In genomic region chr14:19823321-19824142, GRCm38 (mm10) we compare ENCODE assay signal across 8 mouse cellular contexts. TPM values are rescaled to one million over a fixed set of nuclear protein-coding genes. Genes with fewer than 3 reads are reported as not detected.
DNase-seq lines count a peak whose midpoint lies in the region; ATAC-seq lines count a peak whose summit lies in the region.

Gene Rtraf (minus strand): TSS chr14:19823824.

- H3K4me2 ChIP-seq in hindbrain, embryonic 16.5 days (ENCODE audit: low read length): peak within 1 kb of the TSS; percentile 90

- H3K27me3 ChIP-seq in hindbrain, embryonic 16.5 days (replicated peaks; ENCODE audit: control insufficient read depth, insufficient read depth, low read length): no peaks in the 10 kb centered on the region

- H3K4me3 ChIP-seq in hindbrain, embryonic 16.5 days (ENCODE audit: low read length): peak within 1 kb of the TSS; percentile 97
- peak within 1 kb of the TSS; percentile 89 for H3K4me3 ChIP-seq in macrophage (ENCODE audit: inconsistent target)

- under 1% methylated on average over 67 of the region's 80 CpGs for WGBS in hindbrain, embryonic 16.5 days
- WGBS in macrophage (ENCODE audit: missing documents): under 1% methylated on average over 71 of the region's 80 CpGs

- H3K9me3 ChIP-seq in hindbrain, embryonic 16.5 days (ENCODE audit: control insufficient read depth, low read length): no peaks in the 10 kb centered on the region

- peak; percentile 79 for DNase-seq in WW6 (ENCODE audit: low read depth, low spot score)
- peak; percentile 87 to 96 for DNase-seq in cerebellum, postnatal 4 days (ENCODE audit: low spot score in 2 of 2)
- DNase-seq in gastrocnemius, adult 18-20 months (ENCODE audit: low spot score): peak; percentile 93
- DNase-seq in left cerebral cortex, adult 18-20 months (ENCODE audit: low spot score in 2 of 2): peak; percentile 92 to 94
- peak; percentile 93 for DNase-seq in right cerebral cortex, adult 18-20 months
- DNase-seq in urinary bladder, postnatal 10 days (ENCODE audit: low spot score): peak; percentile 80

- peaks cover 11% of the 10 kb centered on the region for H3K36me3 ChIP-seq in hindbrain, embryonic 16.5 days (ENCODE audit: control insufficient read depth, insufficient read depth, low read length)
- H3K36me3 ChIP-seq in macrophage (ENCODE audit: inconsistent target): peaks cover 7% of the 10 kb centered on the region

- H3K27ac ChIP-seq in hindbrain, embryonic 16.5 days (ENCODE audit: low read depth, low read length): peak within 1 kb of the TSS; percentile 84
- H3K27ac ChIP-seq in macrophage: peak within 1 kb of the TSS; percentile 63

- peak within 1 kb of the TSS; percentile 96 for H3K9ac ChIP-seq in hindbrain, embryonic 16.5 days (ENCODE audit: low read depth, low read length)

- peaks cover 48% of the 10 kb centered on the region for H3K79me2 ChIP-seq in macrophage (ENCODE audit: inconsistent target)

- H3K4me1 ChIP-seq in hindbrain, embryonic 16.5 days (ENCODE audit: control insufficient read depth, insufficient read depth, low read depth, low read length): peaks cover 13% of the 10 kb centered on the region

- ATAC-seq in hindbrain, embryonic 16.5 days: peak; percentile 99

RNA-seq across cellular contexts. Expression of gene Rtraf, which starts in this region (rescaled TPM):
- 10 to 100 TPM; 84.3 to 88.5 TPM for total RNA-seq in gastrocnemius, adult 18-20 months (2021)
- polyA plus RNA-seq in hindbrain, embryonic 16.5 days (2015; fragmentation: Nextera tagmentation; extraction: Ambion mirVana): 138 and 140 TPM in 2 replicates
- 10 to 100 TPM; 43.5 to 45.1 TPM for total RNA-seq in left cerebral cortex, adult 18-20 months (2021)
- total RNA-seq in macrophage (2018; cell fraction: chromatin; rRNA removed): 10 to 100 TPM in 22 of 26 experiments, 1 to 10 TPM in 4; 3.9 to 64.4 (median 25.3) TPM
- 100 to 1,000 TPM; 100 to 160 (median 134) TPM for total RNA-seq in macrophage (2018; cell fraction: cytosol; rRNA removed)
- 10 to 100 TPM in 25 of 26 experiments, 1 to 10 TPM in 1; 8.8 to 74.5 (median 35.5) TPM for total RNA-seq in macrophage (2018; cell fraction: nucleus; rRNA removed)
- polyA plus RNA-seq in macrophage (2018): 112 to 202 TPM (median 136 TPM) in 3 replicates

Comparison
In these comparisons a context has a peak if more than half of its experiments do, and no peak if none do; other contexts are left out.
1. Peak in every context shown above with its lines: DNase-seq, ATAC-seq, H3K4me3 ChIP-seq and H3K27ac ChIP-seq.